Mouse (Mus musculus): ENCODE data around the gene Trp73. TPM values are rescaled to one million over a fixed set of nuclear protein-coding genes. Genes with fewer than 3 reads are reported as not detected.

Gene Trp73
- polyA plus RNA-seq, 1 experiment from 2014 or later, result not detected

GRCm38 (mm10) chr4:154119208-154119607 lies 20.8 kb downstream of the Trp73 start:
- Histone ChIP-seq H3K4me2 (no peak overlapping the region), H3K36me3 (no peaks in the 10 kb centered on the region), H3K4me1 (replicated peaks) (no peaks in the 10 kb centered on the region), H3K4me3 (no peak overlapping the region), H3K27ac (replicated peaks) (no peak overlapping the region), H3K9me3 (no peaks in the 10 kb centered on the region), H3K9ac (no peak overlapping the region), H3K27me3 (peaks cover 1% of the 10 kb centered on the region)
- no peak for ATAC-seq (ENCODE audit: low read depth)
- WGBS, result 84% methylated on average over 9 of the region's 9 CpGs

- H3K4me2 ChIP-seq, result no peak overlapping the region
- no peaks in the 10 kb centered on the region; the same call in none of the 2 replicates for H3K27me3 ChIP-seq
- no peak overlapping the region for H3K9ac ChIP-seq
- ATAC-seq (ENCODE audit: low read depth), result no peak
- no peaks in the 10 kb centered on the region for H3K36me3 ChIP-seq
- no peak overlapping the region for H3K27ac ChIP-seq (replicated peaks)
- H3K9me3 ChIP-seq, result no peaks in the 10 kb centered on the region
- no peaks in the 10 kb centered on the region for H3K4me1 ChIP-seq (replicated peaks)
- WGBS, result 68% methylated on average over 9 of the region's 9 CpGs
- H3K4me3 ChIP-seq, result no peak overlapping the region
Observed at GRCm38 (mm10) chr4:154118782-154119181, 21.2 kb downstream of the Trp73 start.

GRCm38 (mm10) chr4:154116421-154116820 lies 23.6 kb downstream of the Trp73 start:
- 39% methylated on average over 7 of the region's 7 CpGs for WGBS
- H3K27ac ChIP-seq (replicated peaks), result no peak overlapping the region

GRCm38 (mm10) chr4:154109850-154110243 lies 30.2 kb downstream of the Trp73 start:
- H3K9me3 ChIP-seq, result no peaks in the 10 kb centered on the region
- 81% methylated on average over 11 of the region's 11 CpGs for WGBS
- no peak for ATAC-seq (ENCODE audit: low read depth)
- no peaks in the 10 kb centered on the region for H3K36me3 ChIP-seq
- no peak overlapping the region for H3K4me3 ChIP-seq
- peaks cover 27% of the 10 kb centered on the region for H3K27me3 ChIP-seq
- H3K4me2 ChIP-seq, result no peak overlapping the region
- H3K27ac ChIP-seq (replicated peaks), result no peak overlapping the region
- peaks cover 4% of the 10 kb centered on the region for H3K4me1 ChIP-seq (replicated peaks)
- H3K9ac ChIP-seq, result no peak overlapping the region

More at GRCm38 (mm10) chr4:154116421-154116820, 23.6 kb downstream of the Trp73 start:
- Histone ChIP-seq H3K9ac (no peak overlapping the region), H3K9me3 (no peaks in the 10 kb centered on the region), H3K36me3 (no peaks in the 10 kb centered on the region), H3K27me3 (peaks cover 3% of the 10 kb centered on the region; the same call in 1 of the 2 replicates), H3K4me1 (replicated peaks) (no peaks in the 10 kb centered on the region), H3K4me2 (no peak overlapping the region), H3K4me3 (no peak overlapping the region)
- no peak for ATAC-seq (ENCODE audit: low read depth)

GRCm38 (mm10) chr4:154109216-154109849 lies 30.7 kb downstream of the Trp73 start:
- Histone ChIP-seq H3K4me2 (no peak overlapping the region), H3K27ac (replicated peaks) (no peak overlapping the region), H3K4me1 (replicated peaks) (peaks cover 4% of the 10 kb centered on the region), H3K9ac (no peak overlapping the region), H3K36me3 (no peaks in the 10 kb centered on the region), H3K4me3 (no peak overlapping the region), H3K9me3 (no peaks in the 10 kb centered on the region), H3K27me3 (peaks cover 32% of the 10 kb centered on the region)
- 54% methylated on average over 18 of the region's 18 CpGs for WGBS
- ATAC-seq (ENCODE audit: low read depth), result no peak

GRCm38 (mm10) chr4:154106497-154107061 lies 33.4 kb downstream of the Trp73 start:
- no peak for ATAC-seq (ENCODE audit: low read depth)
- H3K4me2 ChIP-seq, result no peak overlapping the region
- H3K27me3 ChIP-seq, result peaks cover 41% of the 10 kb centered on the region
- no peak overlapping the region for H3K4me3 ChIP-seq
- no peak overlapping the region for H3K27ac ChIP-seq (replicated peaks)
- H3K9me3 ChIP-seq, result no peaks in the 10 kb centered on the region
- H3K4me1 ChIP-seq (replicated peaks), result peaks cover 4% of the 10 kb centered on the region
- no peaks in the 10 kb centered on the region for H3K36me3 ChIP-seq
- 78% methylated on average over 13 of the region's 13 CpGs for WGBS
- H3K9ac ChIP-seq, result no peak overlapping the region

GRCm38 (mm10) chr4:154105381-154106001 lies 34.5 kb downstream of the Trp73 start:
- Histone ChIP-seq H3K4me3 (peak overlapping the region; percentile 20), H3K27me3 (peaks cover 41% of the 10 kb centered on the region), H3K4me2 (peak overlapping the region; percentile 46), H3K9ac (no peak overlapping the region), H3K9me3 (no peaks in the 10 kb centered on the region), H3K27ac (replicated peaks) (no peak overlapping the region), H3K36me3 (no peaks in the 10 kb centered on the region), H3K4me1 (replicated peaks) (peaks cover 4% of the 10 kb centered on the region)
- 28% methylated on average over 20 of the region's 20 CpGs for WGBS
- ATAC-seq (ENCODE audit: low read depth), result 0 out of 2 replicates have a peak, but pooled peaks have one; percentile 43

- Histone ChIP-seq H3K4me2 (no peak overlapping the region), H3K36me3 (no peaks in the 10 kb centered on the region), H3K27me3 (peaks cover 36% of the 10 kb centered on the region), H3K27ac (replicated peaks) (no peak overlapping the region), H3K4me1 (replicated peaks) (peaks cover 4% of the 10 kb centered on the region), H3K9me3 (no peaks in the 10 kb centered on the region), H3K9ac (no peak overlapping the region), H3K4me3 (no peak overlapping the region)
- WGBS, result 93% methylated on average over 10 of the region's 10 CpGs
- ATAC-seq (ENCODE audit: low read depth), result no peak
Observed at GRCm38 (mm10) chr4:154103912-154104311, 36.1 kb downstream of the Trp73 start.

- Histone ChIP-seq H3K27me3 (peaks cover 36% of the 10 kb centered on the region), H3K4me3 (no peak overlapping the region), H3K36me3 (no peaks in the 10 kb centered on the region), H3K4me1 (replicated peaks) (peaks cover 4% of the 10 kb centered on the region), H3K4me2 (no peak overlapping the region), H3K27ac (replicated peaks) (no peak overlapping the region), H3K9ac (no peak overlapping the region), H3K9me3 (no peaks in the 10 kb centered on the region)
- 82% methylated on average over 8 of the region's 8 CpGs for WGBS
- no peak for ATAC-seq (ENCODE audit: low read depth)
Observed at GRCm38 (mm10) chr4:154103386-154103785, 36.6 kb downstream of the Trp73 start.

GRCm38 (mm10) chr4:154099361-154099760 lies 40.6 kb downstream of the Trp73 start:
- ATAC-seq (ENCODE audit: low read depth), result no peak
- H3K27ac ChIP-seq (replicated peaks), result no peak overlapping the region
- H3K9me3 ChIP-seq, result no peaks in the 10 kb centered on the region
- H3K36me3 ChIP-seq, result no peaks in the 10 kb centered on the region
- no peak overlapping the region for H3K4me2 ChIP-seq
- 0 out of 2 replicates have a peak, but pooled peaks cover 4% of the 10 kb centered on the region for H3K4me1 ChIP-seq (replicated peaks)
- H3K4me3 ChIP-seq, result no peak overlapping the region
- H3K27me3 ChIP-seq, result peaks cover 12% of the 10 kb centered on the region
- 51% methylated on average over 7 of the region's 7 CpGs for WGBS
- no peak overlapping the region for H3K9ac ChIP-seq

- Histone ChIP-seq H3K27me3 (peaks cover under 1% of the 10 kb centered on the region), H3K4me2 (no peak overlapping the region), H3K9ac (no peak overlapping the region), H3K9me3 (no peaks in the 10 kb centered on the region), H3K27ac (replicated peaks) (no peak overlapping the region), H3K4me3 (no peak overlapping the region), H3K4me1 (replicated peaks) (0 out of 2 replicates have a peak, but pooled peaks cover 4% of the 10 kb centered on the region), H3K36me3 (no peaks in the 10 kb centered on the region)
- no peak for ATAC-seq (ENCODE audit: low read depth)
- 23% methylated on average over 6 of the region's 6 CpGs for WGBS
Observed at GRCm38 (mm10) chr4:154096111-154096510, 43.9 kb downstream of the Trp73 start.

GRCm38 (mm10) chr4:154093210-154093609 lies 46.8 kb downstream of the Trp73 start:
- Histone ChIP-seq H3K4me3 (no peak overlapping the region), H3K9ac (no peak overlapping the region), H3K4me2 (no peak overlapping the region), H3K36me3 (no peaks in the 10 kb centered on the region), H3K27me3 (peaks cover 6% of the 10 kb centered on the region), H3K4me1 (replicated peaks) (0 out of 2 replicates have a peak, but pooled peaks cover 4% of the 10 kb centered on the region), H3K27ac (replicated peaks) (no peak overlapping the region), H3K9me3 (no peaks in the 10 kb centered on the region)
- 25% methylated on average over 9 of the region's 9 CpGs for WGBS
- ATAC-seq (ENCODE audit: low read depth), result no peak

Measured in neural tube, embryonic 13.5 days (tissue).